Mouse (Mus musculus): ENCODE measurements around the gene Jph4. TPM values are rescaled to one million over a fixed set of nuclear protein-coding genes. Genes with fewer than 3 reads are reported as not detected.

Jph4 gene
- total and polyA plus RNA-seq, 3 experiments: not detected

- Histone ChIP-seq H3K27me3 (ENCODE audit: control insufficient read depth in 1 of 2, insufficient read depth in 2 of 2, low read length in 2 of 2) (no peaks in the 10 kb centered on the region), H3K36me3 (ENCODE audit: control insufficient read depth in 1 of 2, insufficient read depth in 2 of 2, low read length in 2 of 2) (peaks cover 0 to 4% of the 10 kb centered on the region in 2 experiments; a peak in 1 of 4 replicates)
Observed at GRCm38 (mm10) chr14:55095263-55095662, 21.5 kb downstream of the Jph4 start.

GRCm38 (mm10) chr14:55094704-55095231 lies 22.0 kb downstream of the Jph4 start, which contains the start of gene Thtpa:
Gene Thtpa, plus strand, starts transcription at chr14:55094784.
- Histone ChIP-seq H3K27me3 (ENCODE audit: control insufficient read depth in 1 of 2, insufficient read depth in 2 of 2, low read length in 2 of 2) (no peaks in the 10 kb centered on the region), H3K36me3 (ENCODE audit: control insufficient read depth in 1 of 2, insufficient read depth in 2 of 2, low read length in 2 of 2) (peaks cover 0 to 4% of the 10 kb centered on the region in 2 experiments; a peak in 1 of 4 replicates), H3K27ac (ENCODE audit: control insufficient read depth, low read depth, low read length) (peak within 1 kb of the TSS; percentile 61), H3K9ac (ENCODE audit: control insufficient read depth, low read depth, low read length, poor library complexity, severe bottlenecking) (peak within 1 kb of the TSS; percentile 87), H3K4me1 (ENCODE audit: control insufficient read depth in 1 of 2, insufficient read depth in 2 of 2, low read length in 2 of 2) (peaks cover 0 to 12% of the 10 kb centered on the region in 2 experiments; a peak in 3 of 4 replicates), H3K79me2 (ENCODE audit: control insufficient read depth, insufficient read depth, low read length, poor library complexity) (peaks cover 7% of the 10 kb centered on the region), H3K4me3 (ENCODE audit: control insufficient read depth in 1 of 2, insufficient read depth in 1 of 2, low read depth in 2 of 2, low read length in 2 of 2) (peak within 1 kb of the TSS; percentile 87 to 93), H3K9me3 (replicated peaks; ENCODE audit: insufficient read depth, low read length) (no peaks in the 10 kb centered on the region)
- peak; percentile 86 for DNase-seq (ENCODE audit: low read depth, low spot score)
- TF ChIP-seq NRF1 (IDR thresholded peaks at IDR 0.05; ENCODE audit: insufficient read depth, low read depth, low read length, poor library complexity, severe bottlenecking) (no peak), GATA1 (IDR thresholded peaks at IDR 0.05; ENCODE audit: low read depth, low read length) (no peak), TCF12 (IDR thresholded peaks at IDR 0.05; ENCODE audit: low read depth, low read length) (no peak), EP300 (IDR thresholded peaks at IDR 0.05; ENCODE audit: low read depth in 1 of 2, low read length in 2 of 2) (no peak; a peak in 1 of 4 replicates), HCFC1 (IDR thresholded peaks at IDR 0.05; ENCODE audit: low read depth, low read length) (peak; percentile 94), SIN3A (IDR thresholded peaks at IDR 0.05; ENCODE audit: low read length) (0 out of 2 replicates have a peak, but pooled peaks have one; percentile 45), BHLHE40 (IDR thresholded peaks at IDR 0.05; ENCODE audit: borderline replicate concordance, low read depth, low read length) (no peak), CHD2 (IDR thresholded peaks at IDR 0.05; ENCODE audit: low read length) (peak; percentile 38; the same call in 1 of the 2 replicates), TAL1 (IDR thresholded peaks at IDR 0.05; ENCODE audit: low read length) (0 out of 2 replicates have a peak, but pooled peaks have one; percentile 27), USF2 (IDR thresholded peaks at IDR 0.05; ENCODE audit: borderline replicate concordance in 1 of 2, insufficient read depth in 1 of 2, low read depth in 1 of 2, low read length in 2 of 2) (no peak), ZC3H11A (IDR thresholded peaks at IDR 0.05; ENCODE audit: low read depth, low read length) (no peak), POLR2AphosphoS5 (IDR thresholded peaks at IDR 0.05; ENCODE audit: borderline replicate concordance, low read depth, low read length) (no peak), RCOR1 (IDR thresholded peaks at IDR 0.05; ENCODE audit: low read depth, low read length) (no peak), UBTF (IDR thresholded peaks at IDR 0.05; ENCODE audit: borderline replicate concordance, insufficient read depth, low read depth, low read length) (no peak), RAD21 (IDR thresholded peaks at IDR 0.05; ENCODE audit: low read depth, low read length) (no peak), TBP (IDR thresholded peaks at IDR 0.05; ENCODE audit: low read depth, low read length) (peak; percentile 53; the same call in 1 of the 2 replicates), ETS1 (IDR thresholded peaks at IDR 0.05; ENCODE audit: low read depth, low read length) (no peak), JUND (IDR thresholded peaks at IDR 0.05; ENCODE audit: low read depth, low read length) (no peak), MAFK (IDR thresholded peaks at IDR 0.05; ENCODE audit: borderline replicate concordance, low read depth, low read length) (no peak), ZNF384 (IDR thresholded peaks at IDR 0.05; ENCODE audit: low read depth, low read length) (no peak), MXI1 (IDR thresholded peaks at IDR 0.05; ENCODE audit: low read depth, low read length) (no peak; the same call in 1 of the 2 replicates), MAX (IDR thresholded peaks at IDR 0.05; ENCODE audit: low read length) (peak; percentile 77), MYB (IDR thresholded peaks at IDR 0.05; ENCODE audit: low read depth, low read length) (no peak), MEF2A (IDR thresholded peaks at IDR 0.05; ENCODE audit: extremely low read depth, insufficient replicate concordance, low read depth, low read length, poor library complexity, severe bottlenecking) (no peak), CTCF (IDR thresholded peaks at IDR 0.05 in 2 of 3, conservative IDR thresholded peaks at IDR 0.05 in 1 of 3; ENCODE audit: control insufficient read depth in 1 of 3, insufficient read depth in 1 of 3, low read depth in 2 of 3, low read length in 3 of 3, poor library complexity in 1 of 3, severe bottlenecking in 1 of 3) (no peak), KAT2A (conservative IDR thresholded peaks at IDR 0.05; ENCODE audit: low read depth, low read length) (no peak; the same call in 1 of the 2 replicates), ZMIZ1 (IDR thresholded peaks at IDR 0.05; ENCODE audit: low read depth, low read length) (no peak), E2F4 (IDR thresholded peaks at IDR 0.05; ENCODE audit: borderline replicate concordance, low read depth, low read length) (0 out of 2 replicates have a peak, but pooled peaks have one; percentile 49), USF1 (IDR thresholded peaks at IDR 0.05; ENCODE audit: low read depth, low read length) (no peak)

More at GRCm38 (mm10) chr14:55095263-55095662, 21.5 kb downstream of the Jph4 start:
- peaks cover 7% of the 10 kb centered on the region for H3K79me2 ChIP-seq (ENCODE audit: control insufficient read depth, insufficient read depth, low read length, poor library complexity)
- DNase-seq (ENCODE audit: low read depth, low spot score): no peak
- peak overlapping the region; percentile 87 to 93 for H3K4me3 ChIP-seq (ENCODE audit: control insufficient read depth in 1 of 2, insufficient read depth in 1 of 2, low read depth in 2 of 2, low read length in 2 of 2)
- peak overlapping the region; percentile 87 for H3K9ac ChIP-seq (ENCODE audit: control insufficient read depth, low read depth, low read length, poor library complexity, severe bottlenecking)
- no peaks in the 10 kb centered on the region for H3K9me3 ChIP-seq (replicated peaks; ENCODE audit: insufficient read depth, low read length)
- peaks cover 0 to 12% of the 10 kb centered on the region in 2 experiments; a peak in 3 of 4 replicates for H3K4me1 ChIP-seq (ENCODE audit: control insufficient read depth in 1 of 2, insufficient read depth in 2 of 2, low read length in 2 of 2)
- TF ChIP-seq ZMIZ1 (IDR thresholded peaks at IDR 0.05; ENCODE audit: low read depth, low read length) (0 out of 2 replicates have a peak, but pooled peaks have one; percentile 42), MYB (IDR thresholded peaks at IDR 0.05; ENCODE audit: low read depth, low read length) (no peak)
- H3K27ac ChIP-seq (ENCODE audit: control insufficient read depth, low read depth, low read length): peak overlapping the region; percentile 61

Measured in MEL (cell line).